Mouse (Mus musculus): Measurements from ENCODE around the gene Zgpat. TPM values are rescaled to one million over a fixed set of nuclear protein-coding genes. Genes with fewer than 3 reads are reported as not detected.

Gene Zgpat
- polyA plus RNA-seq, 1 experiment from 2014 or later: 67.7 TPM

- no peak within 1 kb of the TSS for H3K27ac ChIP-seq (replicated peaks; ENCODE audit: low read depth, low read length)
- ATAC-seq (ENCODE audit: low FRiP score, low TSS enrichment) (no peak), DNase-seq (no peak)
- no peak within 1 kb of the TSS for H3K9ac ChIP-seq (replicated peaks; ENCODE audit: low read length)
- no peak within 1 kb of the TSS for H3K4me2 ChIP-seq (ENCODE audit: low read length)
- 94% methylated on average over 12 of the region's 12 CpGs for whole genome bisulfite sequencing
- no peaks in the 10 kb centered on the region for H3K9me3 ChIP-seq (ENCODE audit: control insufficient read depth, low read length)
- H3K4me1 ChIP-seq (ENCODE audit: control insufficient read depth, insufficient read depth, low read length): no peaks in the 10 kb centered on the region
- no peaks in the 10 kb centered on the region for H3K27me3 ChIP-seq (ENCODE audit: control insufficient read depth, insufficient read depth, low read length)
- H3K4me3 ChIP-seq (replicated peaks; ENCODE audit: low read depth, low read length): no peak within 1 kb of the TSS
- H3K36me3 ChIP-seq (ENCODE audit: control insufficient read depth, insufficient read depth, low read length): peaks cover 65% of the 10 kb centered on the region
These were observed 15.1 kb downstream of the Zgpat start, which contains the start of gene Lime1 for GRCm38 (mm10) chr2:181379778-181380177. Gene Lime1, plus strand, starts transcription at chr2:181380078.

DNA sequence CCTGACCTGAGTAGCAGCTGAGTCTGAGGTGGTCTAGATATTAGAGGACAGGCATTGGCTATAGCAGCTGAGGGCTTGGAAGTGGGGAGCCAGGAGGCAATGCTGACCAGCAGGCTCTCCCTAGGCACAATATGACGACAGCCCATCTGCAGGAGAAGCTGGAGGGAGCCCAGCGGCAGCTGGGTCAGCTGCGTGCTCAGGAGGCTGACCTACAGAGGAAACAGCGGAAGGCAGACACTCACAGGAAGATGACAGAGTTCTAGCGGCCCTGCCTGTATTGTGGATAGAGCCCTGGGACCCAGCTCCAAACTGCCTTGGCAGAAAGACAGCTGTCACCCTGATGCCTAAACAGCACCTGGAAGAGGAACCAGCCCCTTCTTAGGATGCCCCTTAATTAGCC is 15.5 kb downstream of the Zgpat start:
- ATAC-seq (ENCODE audit: low FRiP score, low TSS enrichment): no peak

DNA sequence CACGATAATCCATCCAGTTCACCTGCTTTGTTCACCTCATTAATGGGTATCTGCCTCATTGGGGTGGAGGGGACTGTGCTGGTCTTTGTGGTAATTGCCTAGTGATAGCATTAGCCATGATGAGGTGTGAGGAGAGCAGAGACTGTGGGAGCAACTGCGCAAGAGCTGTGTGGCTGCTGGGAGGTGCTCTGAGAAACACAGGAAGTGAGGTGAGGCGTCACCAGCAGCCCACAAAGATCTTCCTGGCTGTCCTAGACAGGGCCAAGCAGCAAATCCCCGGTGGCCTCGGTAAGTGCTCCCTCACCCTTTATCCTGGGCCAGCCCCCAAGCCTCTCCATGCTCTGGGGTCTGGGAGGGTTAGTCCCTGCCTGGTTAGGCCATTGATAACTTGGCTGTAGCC is 16.4 kb downstream of the Zgpat start:
- Histone ChIP-seq H3K4me3 (replicated peaks; ENCODE audit: low read depth, low read length) (no peak overlapping the region), H3K4me1 (ENCODE audit: control insufficient read depth, insufficient read depth, low read length) (no peaks in the 10 kb centered on the region), H3K4me2 (ENCODE audit: low read length) (no peak overlapping the region), H3K36me3 (ENCODE audit: control insufficient read depth, insufficient read depth, low read length) (peaks cover 78% of the 10 kb centered on the region), H3K27me3 (ENCODE audit: control insufficient read depth, insufficient read depth, low read length) (no peaks in the 10 kb centered on the region), H3K9ac (replicated peaks; ENCODE audit: low read length) (no peak overlapping the region), H3K9me3 (ENCODE audit: control insufficient read depth, low read length) (no peaks in the 10 kb centered on the region), H3K27ac (replicated peaks; ENCODE audit: low read depth, low read length) (no peak overlapping the region)
- 88% methylated on average over 5 of the region's 5 CpGs for WGBS
- DNase-seq: no peak
- no peak for ATAC-seq (ENCODE audit: low FRiP score, low TSS enrichment)

More for the DNA sequence above, 15.5 kb downstream of the Zgpat start:
- H3K4me2 ChIP-seq (ENCODE audit: low read length): no peak overlapping the region
- DNase-seq: no peak
- H3K27me3 ChIP-seq (ENCODE audit: control insufficient read depth, insufficient read depth, low read length): no peaks in the 10 kb centered on the region
- peaks cover 70% of the 10 kb centered on the region for H3K36me3 ChIP-seq (ENCODE audit: control insufficient read depth, insufficient read depth, low read length)
- H3K9ac ChIP-seq (replicated peaks; ENCODE audit: low read length): no peak overlapping the region
- 95% methylated on average over 5 of the region's 5 CpGs for WGBS
- H3K4me1 ChIP-seq (ENCODE audit: control insufficient read depth, insufficient read depth, low read length): no peaks in the 10 kb centered on the region
- no peak overlapping the region for H3K27ac ChIP-seq (replicated peaks; ENCODE audit: low read depth, low read length)
- no peaks in the 10 kb centered on the region for H3K9me3 ChIP-seq (ENCODE audit: control insufficient read depth, low read length)
- no peak overlapping the region for H3K4me3 ChIP-seq (replicated peaks; ENCODE audit: low read depth, low read length)

DNA sequence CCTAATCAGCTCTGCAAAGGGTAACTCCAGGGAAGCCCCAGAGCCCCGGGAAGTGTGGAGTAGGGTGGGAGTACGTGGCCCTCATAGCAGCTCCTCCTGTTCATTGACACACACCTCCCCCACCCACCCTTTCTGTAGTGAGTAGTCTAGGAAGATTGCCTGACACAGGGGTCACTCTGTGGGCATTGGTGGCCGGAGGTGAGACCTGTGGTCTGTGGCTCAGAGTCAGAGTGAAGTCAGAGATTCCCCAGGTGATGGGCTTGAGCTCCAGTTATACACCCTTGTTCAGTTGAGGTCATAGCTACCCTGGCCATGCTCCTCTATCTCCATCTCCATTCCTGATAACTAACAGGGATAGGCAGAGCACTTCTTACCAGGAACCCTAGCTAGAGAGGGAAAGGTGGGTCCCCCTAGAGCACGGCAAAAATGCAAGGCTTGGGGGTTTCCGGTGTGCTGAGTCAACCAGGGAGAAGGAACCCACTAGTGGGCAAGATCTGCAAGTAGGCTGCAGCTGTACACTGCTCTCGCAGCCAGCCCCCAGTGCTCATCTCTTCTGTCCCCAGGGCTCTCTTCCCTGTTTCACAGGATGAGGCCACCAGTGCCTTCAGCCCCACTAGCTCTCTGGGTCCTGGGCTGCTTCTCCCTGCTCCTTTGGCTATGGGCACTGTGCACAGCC is 17.0 kb downstream of the Zgpat start:
- no peaks in the 10 kb centered on the region for H3K9me3 ChIP-seq (ENCODE audit: control insufficient read depth, low read length)
- ATAC-seq (ENCODE audit: low FRiP score, low TSS enrichment) (no peak), DNase-seq (no peak)
- H3K4me2 ChIP-seq (ENCODE audit: low read length): no peak overlapping the region
- H3K27me3 ChIP-seq (ENCODE audit: control insufficient read depth, insufficient read depth, low read length): no peaks in the 10 kb centered on the region
- peaks cover 80% of the 10 kb centered on the region for H3K36me3 ChIP-seq (ENCODE audit: control insufficient read depth, insufficient read depth, low read length)
- WGBS: 95% methylated on average over 6 of the region's 6 CpGs
- no peaks in the 10 kb centered on the region for H3K4me1 ChIP-seq (ENCODE audit: control insufficient read depth, insufficient read depth, low read length)
- H3K4me3 ChIP-seq (replicated peaks; ENCODE audit: low read depth, low read length): no peak overlapping the region
- H3K9ac ChIP-seq (replicated peaks; ENCODE audit: low read length): no peak overlapping the region
- no peak overlapping the region for H3K27ac ChIP-seq (replicated peaks; ENCODE audit: low read depth, low read length)

DNA sequence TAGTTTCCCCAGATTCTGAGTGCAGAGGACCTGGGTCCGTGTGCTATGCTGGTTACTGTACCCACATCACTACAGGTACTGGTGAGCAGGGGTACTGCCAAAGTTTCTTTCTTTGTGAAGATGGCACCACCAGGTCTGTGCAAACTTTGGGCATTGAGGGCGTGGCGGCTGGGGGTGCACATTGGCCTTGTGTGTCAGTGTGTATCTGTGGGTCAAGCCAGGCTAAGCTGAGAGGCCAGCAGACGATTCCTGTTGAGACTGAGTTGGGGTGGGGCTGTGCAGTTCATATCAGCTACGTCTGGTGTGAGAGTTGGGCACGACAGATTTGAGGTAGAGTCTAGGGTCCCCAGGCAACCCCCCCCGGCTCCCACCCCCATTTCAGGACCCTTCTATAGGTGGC is 19.7 kb downstream of the Zgpat start:
- no peak overlapping the region for H3K9ac ChIP-seq (replicated peaks; ENCODE audit: low read length)
- 87% methylated on average over 7 of the region's 7 CpGs for WGBS
- H3K4me3 ChIP-seq (replicated peaks; ENCODE audit: low read depth, low read length): no peak overlapping the region
- ATAC-seq (ENCODE audit: low FRiP score, low TSS enrichment) (no peak), DNase-seq (no peak)
- H3K9me3 ChIP-seq (ENCODE audit: control insufficient read depth, low read length): no peaks in the 10 kb centered on the region
- H3K4me1 ChIP-seq (ENCODE audit: control insufficient read depth, insufficient read depth, low read length): no peaks in the 10 kb centered on the region
- H3K27me3 ChIP-seq (ENCODE audit: control insufficient read depth, insufficient read depth, low read length): no peaks in the 10 kb centered on the region
- H3K27ac ChIP-seq (replicated peaks; ENCODE audit: low read depth, low read length): no peak overlapping the region
- H3K36me3 ChIP-seq (ENCODE audit: control insufficient read depth, insufficient read depth, low read length): peaks cover 76% of the 10 kb centered on the region
- H3K4me2 ChIP-seq (ENCODE audit: low read length): no peak overlapping the region

- WGBS: 93% methylated on average over 4 of the region's 4 CpGs
- Histone ChIP-seq H3K4me1 (ENCODE audit: control insufficient read depth, insufficient read depth, low read length) (no peaks in the 10 kb centered on the region), H3K4me2 (ENCODE audit: low read length) (no peak overlapping the region), H3K9ac (replicated peaks; ENCODE audit: low read length) (no peak overlapping the region), H3K27me3 (ENCODE audit: control insufficient read depth, insufficient read depth, low read length) (no peaks in the 10 kb centered on the region), H3K27ac (replicated peaks; ENCODE audit: low read depth, low read length) (no peak overlapping the region), H3K4me3 (replicated peaks; ENCODE audit: low read depth, low read length) (no peak overlapping the region), H3K9me3 (ENCODE audit: control insufficient read depth, low read length) (no peaks in the 10 kb centered on the region), H3K36me3 (ENCODE audit: control insufficient read depth, insufficient read depth, low read length) (peaks cover 72% of the 10 kb centered on the region)
- no peak for ATAC-seq (ENCODE audit: low FRiP score, low TSS enrichment)
- peak; percentile 31 for DNase-seq
These were observed 20.2 kb downstream of the Zgpat start for GRCm38 (mm10) chr2:181384919-181385391.

- H3K4me1 ChIP-seq (ENCODE audit: control insufficient read depth, insufficient read depth, low read length): no peaks in the 10 kb centered on the region
- H3K27me3 ChIP-seq (ENCODE audit: control insufficient read depth, insufficient read depth, low read length): no peaks in the 10 kb centered on the region
- no peaks in the 10 kb centered on the region for H3K9me3 ChIP-seq (ENCODE audit: control insufficient read depth, low read length)
- 97% methylated on average over 3 of the region's 3 CpGs for WGBS
- no peak overlapping the region for H3K9ac ChIP-seq (replicated peaks; ENCODE audit: low read length)
- peaks cover 72% of the 10 kb centered on the region for H3K36me3 ChIP-seq (ENCODE audit: control insufficient read depth, insufficient read depth, low read length)
- H3K4me2 ChIP-seq (ENCODE audit: low read length): no peak overlapping the region
- H3K4me3 ChIP-seq (replicated peaks; ENCODE audit: low read depth, low read length): no peak overlapping the region
- DNase-seq (no peak), ATAC-seq (ENCODE audit: low FRiP score, low TSS enrichment) (no peak)
- no peak overlapping the region for H3K27ac ChIP-seq (replicated peaks; ENCODE audit: low read depth, low read length)
These were observed 21.2 kb downstream of the Zgpat start for GRCm38 (mm10) chr2:181385885-181386284.

GRCm38 (mm10) chr2:181386663-181387210 is 22.0 kb downstream of the Zgpat start:
- Histone ChIP-seq H3K27ac (replicated peaks; ENCODE audit: low read depth, low read length) (no peak overlapping the region), H3K9ac (replicated peaks; ENCODE audit: low read length) (no peak overlapping the region), H3K27me3 (ENCODE audit: control insufficient read depth, insufficient read depth, low read length) (no peaks in the 10 kb centered on the region), H3K9me3 (ENCODE audit: control insufficient read depth, low read length) (no peaks in the 10 kb centered on the region), H3K4me2 (ENCODE audit: low read length) (no peak overlapping the region), H3K4me1 (ENCODE audit: control insufficient read depth, insufficient read depth, low read length) (no peaks in the 10 kb centered on the region), H3K4me3 (replicated peaks; ENCODE audit: low read depth, low read length) (no peak overlapping the region), H3K36me3 (ENCODE audit: control insufficient read depth, insufficient read depth, low read length) (peaks cover 72% of the 10 kb centered on the region)
- 82% methylated on average over 3 of the region's 4 CpGs for WGBS
- DNase-seq: no peak
- no peak for ATAC-seq (ENCODE audit: low FRiP score, low TSS enrichment)
